9 mouse cellular contexts compared by ENCODE assay signal in genomic region chr17:84820603-84821002, GRCm38 (mm10). TPM values are rescaled to one million over a fixed set of nuclear protein-coding genes. Genes with fewer than 3 reads are reported as not detected.
A peak's percentile ranks its signal among the peaks of the same experiment; 100 is the strongest.
DNase-seq lines count a peak whose midpoint lies in the region; ATAC-seq and TF ChIP-seq lines count a peak whose summit lies in the region.
"Had no signal": no experiment of that assay in that cellular context is flagged by ENCODE, and none has a peak within 500 bp of the region (broad histone marks: within the 10 kb centered on the region; RNA-seq: fewer than 3 reads in every experiment).

No protein-coding gene starts in this region.

- H3K27ac ChIP-seq in intestine, embryonic 15.5 days: no peak overlapping the region
- H3K27ac ChIP-seq: embryonic facial prominence, embryonic 12.5 days had no signal

- H3K4me1 ChIP-seq in lung, adult 2 months (ENCODE audit: control insufficient read depth, insufficient read depth, low read length): no peaks in the 10 kb centered on the region
- no peaks in the 10 kb centered on the region for H3K4me1 ChIP-seq in intestine, embryonic 15.5 days (replicated peaks)
- H3K4me1 ChIP-seq: embryonic facial prominence, embryonic 12.5 days had no signal

- DNase-seq in adrenal gland, postnatal 10 days: peak; percentile 65
- DNase-seq in adrenal gland, adult 8-10 months: no peak
- DNase-seq in lung, postnatal 10 days: peak; percentile 42
- DNase-seq in lung, adult 2 months: no peak
- DNase-seq in lung, postnatal 14 days: peak; percentile 23

- WGBS in lung, adult 2 months: 14% methylated on average over 4 of the region's 4 CpGs
- 10% methylated on average over 4 of the region's 4 CpGs for WGBS in intestine, embryonic 15.5 days

- no peaks in the 10 kb centered on the region for H3K27me3 ChIP-seq in intestine, embryonic 15.5 days (replicated peaks)
- H3K27me3 ChIP-seq: embryonic facial prominence, embryonic 12.5 days had no signal

- H3K9me3 ChIP-seq in intestine, embryonic 15.5 days: no peaks in the 10 kb centered on the region
- H3K9me3 ChIP-seq: embryonic facial prominence, embryonic 12.5 days had no signal

- no peak overlapping the region for H3K4me2 ChIP-seq in intestine, embryonic 15.5 days (replicated peaks)
- H3K4me2 ChIP-seq: embryonic facial prominence, embryonic 12.5 days had no signal

- no peak for TF ChIP-seq CTCF in lung, adult 2 months (IDR thresholded peaks at IDR 0.05; ENCODE audit: insufficient read depth, low read length)

- H3K9ac ChIP-seq in intestine, embryonic 15.5 days: no peak overlapping the region
- H3K9ac ChIP-seq: embryonic facial prominence, embryonic 12.5 days had no signal

- H3K36me3 ChIP-seq in intestine, embryonic 15.5 days: no peaks in the 10 kb centered on the region
- H3K36me3 ChIP-seq: embryonic facial prominence, embryonic 12.5 days had no signal

- ATAC-seq in common myeloid progenitor, adult 5-6 weeks (replicated peaks; ENCODE audit: low read depth, poor library complexity, severe bottlenecking): peak; percentile 69
- no peak for ATAC-seq in CD4-positive, CD25-positive, alpha-beta regulatory T cell, adult 4 months
- ATAC-seq in intestine, embryonic 15.5 days: no peak

- no peak overlapping the region for H3K4me3 ChIP-seq in lung, adult 2 months (replicated peaks; ENCODE audit: extremely low read depth, low read depth, low read length)
- H3K4me3 ChIP-seq in intestine, embryonic 15.5 days (replicated peaks): no peak overlapping the region
- H3K4me3 ChIP-seq: embryonic facial prominence, embryonic 12.5 days had no signal

- no peak for TF ChIP-seq POLR2A in lung, adult 2 months (IDR thresholded peaks at IDR 0.05; ENCODE audit: borderline replicate concordance, extremely low read depth, low read depth, low read length)

RNA-seq across cellular contexts. Expression of gene Lrpprc, which starts 30.0 kb away (rescaled TPM):
- total RNA-seq in adrenal gland, postnatal 10 days (2021): 100 to 1,000 TPM in 1 of 2 experiments, 10 to 100 TPM in 1; 88.9 to 101 TPM
- total RNA-seq in adrenal gland, adult 8-10 months (2022): 10 to 100 TPM; 58.8 to 82.5 (median 68.4) TPM
- polyA plus RNA-seq in lung, adult 2 months (2012; rRNA removed): 5.3 and 7.0 TPM in 2 replicates
- total RNA-seq in common myeloid progenitor, adult 5-6 weeks (2017): 83.9 and 86.6 TPM in 2 replicates
- 10 to 100 TPM in 1 of 2 experiments, 1 to 10 TPM in 1; 9.9 to 11.8 TPM for polyA plus RNA-seq in CD4-positive, CD25-positive, alpha-beta regulatory T cell, adult 4 months (2017; shearing (Covaris generic))
- polyA plus RNA-seq in intestine, embryonic 15.5 days (2015; fragmentation: Nextera tagmentation; extraction: Ambion mirVana): 56.7 and 57.0 TPM in 2 replicates

Comparison
In these comparisons a context has a peak if more than half of its experiments do, and no peak if none do; other contexts are left out.
1. DNase-seq: peak in adrenal gland, postnatal 10 days (single experiment), lung, postnatal 10 days (single experiment) and lung, postnatal 14 days (single experiment); none in adrenal gland, adult 8-10 months (single experiment) and lung, adult 2 months (single experiment).